Mouse (Mus musculus) lung, adult 2 months (tissue): ENCODE results near the gene Extl1.

Source experiments
- CTCF ChIP-seq: fragments of 200-500 bp; IDR thresholded peaks from 2 replicates; pipeline ENCODE4 v1.5.1; 2011; ENCODE audit warnings: mild to moderate bottlenecking, low read length, control low read depth; ENCODE audit not compliant: insufficient read depth
- POLR2A ChIP-seq: fragments of 200-500 bp; IDR thresholded peaks from 2 replicates; pipeline ENCODE4 v1.6.1; 2011; ENCODE audit warnings: low read depth, mild to moderate bottlenecking, control low read depth, low read length, borderline replicate concordance; ENCODE audit errors: extremely low read depth

GRCm38 (mm10) chr4:134344620-134345019 lies 39.0 kb downstream of the Extl1 start:
- TF ChIP-seq POLR2A, result no peak
- no peak for TF ChIP-seq CTCF
